Mouse (Mus musculus) forebrain, embryonic 15.5 days (tissue): ENCODE data around the gene Gstm7. TPM values are rescaled to one million over a fixed set of nuclear protein-coding genes. Genes with fewer than 3 reads are reported as not detected.

ENCODE experiments used
- ATAC-seq: fragments of 200-750 bp; cut with Nextera tagmentation; replicated peaks from 2 replicates; pipeline ENCODE4 v1.8.0; 2017; ENCODE audit warnings: mild to moderate bottlenecking, moderate TSS enrichment, moderate library complexity
- H3K27ac ChIP-seq: fragments of 300-500 bp; sonication (generic); replicated peaks from 2 replicates; pipeline ENCODE4 v1.5.1; 2015; ENCODE audit warnings: mild to moderate bottlenecking, inconsistent platforms
- H3K27me3 ChIP-seq: fragments of 300-500 bp; sonication (generic); 2 replicates; pipeline ENCODE4 v1.6.1; 2015; ENCODE audit warnings: inconsistent platforms
- H3K36me3 ChIP-seq: fragments of 300-500 bp; sonication (generic); 2 replicates; pipeline ENCODE4 v1.6.1; 2015; ENCODE audit warnings: mild to moderate bottlenecking, inconsistent platforms
- H3K4me1 ChIP-seq: fragments of 300-500 bp; sonication (generic); 2 replicates; pipeline ENCODE4 v1.6.1; 2015; ENCODE audit warnings: inconsistent platforms
- H3K4me2 ChIP-seq: fragments of 300-500 bp; sonication (generic); replicated peaks from 2 replicates; pipeline ENCODE4 v1.6.1; 2015; ENCODE audit warnings: mild to moderate bottlenecking, inconsistent platforms
- H3K4me3 ChIP-seq: fragments of 300-500 bp; sonication (generic); 2 replicates; pipeline ENCODE4 v1.5.1; 2015; ENCODE audit warnings: mild to moderate bottlenecking, inconsistent platforms
- H3K9ac ChIP-seq: fragments of 300-500 bp; sonication (generic); replicated peaks from 2 replicates; pipeline ENCODE4 v1.6.1; 2015; ENCODE audit warnings: mild to moderate bottlenecking, inconsistent platforms
- H3K9me3 ChIP-seq: fragments of 300-500 bp; sonication (generic); 2 replicates; pipeline ENCODE4 v1.6.1; 2016; ENCODE audit warnings: inconsistent platforms
- WGBS: fragments of 180-500 bp; shearing (Covaris S2); methylation state at CpG from one replicate; pipeline ENCODE4 v1.1.7; 2015; ENCODE audit warnings: mixed read lengths; 5-methylcytosine and 5-hydroxymethylcytosine counted together
- polyA plus RNA-seq: library from polyadenylated mRNA; unstranded; fragments of >200 nt; fragmentation: Nextera tagmentation; extraction: Ambion mirVana; gene quantifications from 2 replicates; pipeline ENCODE4 v1.2.1, GENCODE M21; 2015

The Gstm7 gene
- polyA plus RNA-seq, 1 experiment from 2014 or later: 81.6 TPM

DNA sequence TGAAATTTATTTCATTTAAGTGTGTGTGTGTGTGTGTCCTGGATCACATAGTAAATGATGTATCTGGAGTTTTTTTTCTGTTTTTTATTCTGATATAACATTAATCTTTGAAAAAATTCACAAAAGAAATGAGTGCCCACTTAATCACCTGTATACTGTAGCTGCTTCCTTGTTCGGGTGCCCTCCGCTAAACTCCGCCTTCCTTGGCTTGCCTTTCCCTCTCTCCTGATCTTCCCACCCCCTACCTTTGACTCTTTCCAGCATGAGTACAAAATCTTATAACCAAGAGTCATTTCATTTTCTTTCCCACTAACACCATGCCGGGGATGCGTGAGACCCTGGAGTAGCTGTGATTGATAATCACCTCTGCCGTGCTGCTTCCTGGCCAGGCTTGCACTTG, 511 bp upstream of the Gstm7 start:
- H3K9me3 ChIP-seq: no peaks in the 10 kb centered on the region
- no peaks in the 10 kb centered on the region for H3K36me3 ChIP-seq
- H3K4me2 ChIP-seq: no peak overlapping the region
- H3K4me3 ChIP-seq: no peak overlapping the region
- peaks cover 26% of the 10 kb centered on the region for H3K4me1 ChIP-seq
- no peaks in the 10 kb centered on the region for H3K27me3 ChIP-seq
- H3K27ac ChIP-seq: 0 out of 2 replicates have a peak overlapping the region, but pooled peaks have one; percentile 7
- no peak overlapping the region for H3K9ac ChIP-seq
- WGBS: 66% methylated on average over 6 of the region's 6 CpGs
- ATAC-seq: peak; percentile 12

DNA sequence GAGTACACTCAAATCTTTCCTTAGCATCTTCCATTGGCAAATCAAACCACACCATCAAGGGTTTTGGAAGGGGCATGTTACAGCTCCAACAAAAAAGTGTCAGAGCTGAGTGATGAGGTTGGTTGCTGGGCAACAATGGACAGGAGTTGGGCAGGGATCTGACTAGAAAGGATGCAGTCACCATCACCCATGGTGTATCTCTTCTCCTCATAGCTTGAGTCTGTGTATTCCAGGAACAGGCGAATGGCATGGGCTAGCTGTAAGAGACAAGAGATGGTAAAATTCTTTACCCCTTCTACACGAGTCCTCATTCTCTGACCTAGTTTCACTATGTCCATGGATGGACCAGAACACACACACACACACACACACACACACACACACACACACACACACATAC, 483 bp downstream of the Gstm7 start:
- H3K9ac ChIP-seq: peak overlapping the region; percentile 37
- peak overlapping the region; percentile 39 for H3K4me3 ChIP-seq
- peaks cover 26% of the 10 kb centered on the region for H3K4me1 ChIP-seq
- H3K9me3 ChIP-seq: no peaks in the 10 kb centered on the region
- H3K4me2 ChIP-seq: peak overlapping the region; percentile 47
- no peaks in the 10 kb centered on the region for H3K27me3 ChIP-seq
- H3K36me3 ChIP-seq: no peaks in the 10 kb centered on the region
- WGBS: 55% methylated on average over 2 of the region's 2 CpGs
- H3K27ac ChIP-seq: peak overlapping the region; percentile 85
- ATAC-seq: no peak; the same call in 1 of the 2 replicates

DNA sequence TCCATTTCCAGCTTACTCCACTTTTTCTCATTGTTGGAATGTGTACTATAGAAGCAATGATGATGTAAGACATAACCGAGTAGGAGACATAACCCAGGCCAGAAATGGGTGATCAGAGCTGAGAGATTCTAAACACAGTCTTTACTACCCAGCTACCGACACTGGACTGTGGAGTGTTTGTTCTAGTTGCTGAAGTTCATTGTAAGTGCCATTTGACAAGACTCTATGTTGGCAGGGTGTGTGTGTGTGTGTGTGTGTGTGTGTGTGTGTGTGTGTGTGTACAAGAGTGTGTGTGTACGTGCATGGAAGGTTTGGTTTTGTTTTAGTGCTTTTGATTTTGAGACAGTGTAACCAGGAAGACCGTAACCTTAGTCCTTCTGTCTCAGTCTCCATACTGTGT, 1.9 kb downstream of the Gstm7 start:
- no peaks in the 10 kb centered on the region for H3K27me3 ChIP-seq
- peaks cover 26% of the 10 kb centered on the region for H3K4me1 ChIP-seq
- no peaks in the 10 kb centered on the region for H3K36me3 ChIP-seq
- H3K27ac ChIP-seq: no peak overlapping the region
- no peak overlapping the region for H3K9ac ChIP-seq
- no peak overlapping the region for H3K4me2 ChIP-seq
- 87% methylated on average over 4 of the region's 4 CpGs for WGBS
- no peaks in the 10 kb centered on the region for H3K9me3 ChIP-seq
- no peak overlapping the region for H3K4me3 ChIP-seq
- ATAC-seq: no peak

DNA sequence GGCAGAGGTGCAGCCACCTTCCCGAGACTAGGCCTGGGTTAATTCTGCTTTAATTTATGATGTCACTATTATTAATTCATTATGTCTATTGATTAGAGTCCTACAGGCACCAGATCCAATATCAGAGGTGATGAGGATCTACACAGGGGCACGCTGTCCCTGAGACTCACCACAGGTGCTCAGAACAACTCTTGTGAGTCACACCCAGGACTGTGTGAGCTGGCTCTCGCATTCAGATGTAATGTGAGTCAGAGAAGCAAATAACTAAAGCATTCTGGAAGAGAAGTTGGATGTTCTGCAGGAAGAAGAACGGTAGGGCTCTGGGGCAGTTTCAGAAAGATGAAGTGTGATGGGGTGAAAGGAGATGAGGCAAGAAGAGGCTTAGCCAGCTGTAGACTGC, 2.4 kb downstream of the Gstm7 start:
- no peaks in the 10 kb centered on the region for H3K27me3 ChIP-seq
- no peak overlapping the region for H3K27ac ChIP-seq
- no peaks in the 10 kb centered on the region for H3K36me3 ChIP-seq
- peaks cover 26% of the 10 kb centered on the region for H3K4me1 ChIP-seq
- no peaks in the 10 kb centered on the region for H3K9me3 ChIP-seq
- H3K4me3 ChIP-seq: no peak overlapping the region
- H3K4me2 ChIP-seq: no peak overlapping the region
- 86% methylated on average over 4 of the region's 4 CpGs for WGBS
- no peak overlapping the region for H3K9ac ChIP-seq
- no peak for ATAC-seq

DNA sequence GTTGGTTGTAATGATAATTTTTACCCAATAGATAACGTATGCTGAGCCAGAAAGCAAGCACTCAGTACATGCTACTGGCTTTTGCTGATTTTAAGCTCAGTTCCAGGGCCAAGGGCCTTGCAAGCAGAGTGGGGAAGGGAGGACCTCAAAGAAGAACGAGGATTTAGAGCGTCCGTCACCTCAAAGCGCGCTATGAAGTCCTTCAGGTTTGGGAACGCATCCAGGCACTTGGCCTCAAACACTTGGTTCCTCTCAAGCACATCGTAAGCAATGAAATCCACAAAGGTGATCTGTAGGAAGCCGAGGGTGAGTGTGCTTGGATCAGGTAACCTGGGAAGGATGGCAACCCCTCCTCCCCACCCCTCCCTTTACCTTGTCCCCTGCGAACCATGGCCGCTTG, 2.9 kb downstream of the Gstm7 start:
- ATAC-seq: no peak
- Histone ChIP-seq H3K9ac (no peak overlapping the region), H3K36me3 (no peaks in the 10 kb centered on the region), H3K4me1 (peaks cover 26% of the 10 kb centered on the region), H3K27ac (no peak overlapping the region), H3K4me2 (no peak overlapping the region), H3K4me3 (no peak overlapping the region), H3K9me3 (no peaks in the 10 kb centered on the region), H3K27me3 (no peaks in the 10 kb centered on the region)
- WGBS: 88% methylated on average over 11 of the region's 11 CpGs

DNA sequence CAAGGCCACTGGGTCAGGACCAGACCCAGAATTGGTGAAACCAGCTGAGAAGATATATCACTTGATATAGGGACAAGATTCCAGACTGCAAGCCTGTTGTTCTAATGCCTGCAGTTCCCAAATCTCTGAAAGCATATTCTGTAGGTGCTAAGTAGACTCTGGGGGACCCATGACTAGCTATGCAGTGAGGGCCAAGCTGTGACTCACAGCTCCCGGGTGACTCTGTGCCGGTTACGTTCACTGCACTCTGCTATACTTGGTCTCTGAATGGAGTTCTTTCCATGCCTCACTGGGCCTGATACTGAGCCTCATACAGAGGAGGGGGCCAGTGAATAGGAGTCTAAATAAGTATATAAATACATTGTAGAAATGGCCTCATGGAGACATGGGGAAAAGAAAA, 3.8 kb downstream of the Gstm7 start:
- Histone ChIP-seq H3K4me1 (peaks cover 25% of the 10 kb centered on the region), H3K4me2 (no peak overlapping the region), H3K36me3 (no peaks in the 10 kb centered on the region), H3K27me3 (no peaks in the 10 kb centered on the region), H3K9me3 (no peaks in the 10 kb centered on the region), H3K27ac (no peak overlapping the region), H3K9ac (no peak overlapping the region), H3K4me3 (no peak overlapping the region)
- no peak for ATAC-seq
- WGBS: 67% methylated on average over 3 of the region's 3 CpGs

DNA sequence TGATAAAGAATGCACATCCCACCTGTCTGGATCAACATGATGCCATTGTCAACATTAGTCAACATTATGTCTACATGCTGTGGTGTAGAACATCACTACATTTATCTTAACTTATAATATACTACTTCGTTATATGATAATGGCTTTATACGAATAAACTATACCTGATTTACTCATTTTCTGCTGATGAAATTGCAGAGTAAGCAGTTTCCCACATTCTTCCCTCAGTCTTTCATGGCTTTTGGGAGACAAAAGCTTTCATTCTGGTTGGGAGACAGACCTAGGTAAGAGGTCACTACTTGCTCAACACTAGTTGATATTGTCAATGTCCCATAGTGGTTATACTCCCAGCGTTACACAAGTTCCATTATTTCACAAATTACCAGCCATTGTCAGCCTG, 6.3 kb downstream of the Gstm7 start:
- Histone ChIP-seq H3K9ac (no peak overlapping the region), H3K4me1 (peaks cover 2% of the 10 kb centered on the region), H3K4me3 (no peak overlapping the region), H3K4me2 (no peak overlapping the region), H3K27me3 (no peaks in the 10 kb centered on the region), H3K36me3 (no peaks in the 10 kb centered on the region), H3K9me3 (no peaks in the 10 kb centered on the region), H3K27ac (no peak overlapping the region)
- ATAC-seq: no peak
- 90% methylated on average over 3 of the region's 3 CpGs for WGBS

DNA sequence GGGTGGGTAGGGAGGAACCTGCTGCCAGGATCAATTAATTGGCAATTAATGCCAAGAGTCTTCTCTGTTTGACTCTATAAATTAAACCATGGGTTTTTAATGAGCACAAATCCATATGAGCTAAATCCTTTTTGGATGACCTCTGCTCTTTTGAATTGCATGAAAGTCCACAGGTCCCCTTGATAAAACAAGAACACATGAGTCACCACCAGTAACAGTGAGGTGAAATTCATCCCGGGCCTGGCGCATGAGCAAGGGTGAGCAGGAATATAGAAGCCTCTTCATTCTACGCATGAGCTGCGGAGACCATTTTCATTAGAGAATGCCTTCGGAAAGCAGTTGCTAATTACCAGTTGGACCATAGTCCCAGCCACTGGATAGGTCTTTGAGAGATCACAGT, 11.3 kb downstream of the Gstm7 start:
- Histone ChIP-seq H3K4me1 (no peaks in the 10 kb centered on the region), H3K27ac (no peak overlapping the region), H3K9me3 (no peaks in the 10 kb centered on the region), H3K27me3 (no peaks in the 10 kb centered on the region), H3K4me2 (no peak overlapping the region), H3K4me3 (no peak overlapping the region), H3K36me3 (no peaks in the 10 kb centered on the region), H3K9ac (no peak overlapping the region)
- 83% methylated on average over 5 of the region's 5 CpGs for WGBS
- no peak for ATAC-seq

DNA sequence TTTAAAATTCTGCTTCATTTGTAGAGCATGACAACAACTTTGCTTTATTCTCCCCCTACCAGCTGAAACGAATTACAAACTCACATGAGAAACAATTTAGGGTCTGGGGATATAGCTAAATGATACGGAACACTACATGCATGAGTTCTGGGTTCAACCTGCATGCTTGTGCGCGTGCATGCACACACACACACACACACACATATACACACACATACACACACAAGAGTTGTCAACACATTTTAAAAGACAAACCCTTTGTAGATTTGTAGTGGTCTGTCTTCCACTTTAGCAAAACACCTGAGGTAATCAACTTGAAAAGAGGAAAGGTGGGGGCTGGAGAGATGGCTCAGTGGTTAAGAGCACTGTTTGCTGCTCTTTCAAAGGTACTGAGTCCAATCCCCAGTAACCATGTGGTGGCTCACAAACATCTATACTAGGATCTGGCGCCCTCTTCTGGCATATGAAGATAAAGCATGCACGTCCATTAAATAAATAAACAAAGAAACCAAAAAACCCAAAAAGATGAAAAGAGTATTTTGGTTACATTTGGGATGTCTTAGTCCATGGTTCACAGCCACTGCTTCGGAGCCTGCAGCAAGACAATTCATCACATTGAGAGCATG, 13.7 kb downstream of the Gstm7 start:
- H3K27me3 ChIP-seq: no peaks in the 10 kb centered on the region
- H3K36me3 ChIP-seq: no peaks in the 10 kb centered on the region
- no peaks in the 10 kb centered on the region for H3K9me3 ChIP-seq
- H3K4me3 ChIP-seq: no peak overlapping the region
- 52% methylated on average over 7 of the region's 7 CpGs for WGBS
- H3K4me1 ChIP-seq: no peaks in the 10 kb centered on the region
- peak; percentile 77 for ATAC-seq
- H3K9ac ChIP-seq: no peak overlapping the region
- no peak overlapping the region for H3K4me2 ChIP-seq
- H3K27ac ChIP-seq: no peak overlapping the region

DNA sequence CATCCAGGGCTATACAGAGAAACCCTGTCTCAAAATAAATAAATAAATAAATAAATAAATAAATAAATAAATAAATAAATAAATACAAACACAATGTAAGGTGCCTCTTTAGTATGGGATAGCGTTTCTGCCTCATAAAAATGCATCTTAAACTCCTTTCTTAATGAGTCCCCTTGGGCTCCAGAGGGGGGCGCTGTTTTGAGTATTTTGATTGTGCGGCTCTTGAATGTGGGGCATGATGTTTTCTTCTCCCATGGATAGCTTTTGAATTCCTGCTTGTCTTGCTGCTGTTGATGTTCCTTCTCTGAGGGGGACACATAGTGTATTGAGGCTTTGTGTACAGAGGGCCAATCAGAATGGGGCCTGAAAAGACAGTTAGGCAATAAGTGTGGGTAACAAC, 14.5 kb downstream of the Gstm7 start:
- Histone ChIP-seq H3K4me1 (no peaks in the 10 kb centered on the region), H3K27ac (no peak overlapping the region), H3K4me2 (no peak overlapping the region), H3K27me3 (no peaks in the 10 kb centered on the region), H3K9ac (no peak overlapping the region), H3K4me3 (no peak overlapping the region), H3K9me3 (no peaks in the 10 kb centered on the region), H3K36me3 (no peaks in the 10 kb centered on the region)
- no peak for ATAC-seq
- whole genome bisulfite sequencing: 74% methylated on average over 3 of the region's 3 CpGs

DNA sequence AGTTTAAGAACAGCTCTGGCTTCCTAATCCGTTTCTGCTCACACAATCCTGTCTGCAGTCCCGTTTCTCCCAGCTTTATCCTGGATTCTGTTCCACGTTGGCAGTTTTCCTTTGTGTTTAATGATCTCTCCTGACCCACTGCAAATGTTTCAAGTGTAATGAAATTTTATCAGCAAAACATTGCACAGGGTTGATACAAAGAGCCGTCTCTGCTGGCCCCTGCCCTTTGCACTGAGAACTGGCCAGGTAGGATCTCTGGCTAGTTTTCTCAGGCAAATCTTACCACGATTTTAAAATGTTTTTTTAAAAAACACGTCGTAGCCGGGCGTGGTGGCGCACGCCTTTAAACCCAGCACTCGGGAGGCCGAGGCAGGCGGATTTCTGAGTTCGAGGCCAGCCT, 14.9 kb downstream of the Gstm7 start:
- 80% methylated on average over 15 of the region's 15 CpGs for WGBS
- Histone ChIP-seq H3K36me3 (no peaks in the 10 kb centered on the region), H3K27me3 (no peaks in the 10 kb centered on the region), H3K9ac (no peak overlapping the region), H3K4me1 (no peaks in the 10 kb centered on the region), H3K27ac (no peak overlapping the region), H3K4me3 (no peak overlapping the region), H3K4me2 (no peak overlapping the region), H3K9me3 (no peaks in the 10 kb centered on the region)
- ATAC-seq: no peak

DNA sequence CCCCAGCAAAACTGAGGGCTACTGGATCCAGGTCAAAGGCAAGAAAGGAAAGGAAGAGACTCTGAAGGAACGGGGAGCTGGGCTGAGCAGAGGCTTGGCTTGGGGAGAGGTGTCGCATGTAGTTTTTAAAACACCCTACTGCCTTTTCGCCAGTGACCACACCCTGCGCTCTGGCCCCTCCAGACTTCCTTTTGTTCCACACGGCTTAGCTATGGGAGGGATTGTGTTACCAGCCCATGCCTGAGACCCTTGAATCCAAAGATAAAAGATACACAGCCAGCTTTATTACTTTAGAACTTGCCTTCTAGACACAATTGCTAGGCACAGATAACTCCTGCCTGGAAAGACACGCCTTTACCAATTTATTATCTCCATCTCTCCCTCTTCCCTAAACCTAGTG, 25.7 kb downstream of the Gstm7 start:
- no peak for ATAC-seq
- Histone ChIP-seq H3K9ac (no peak overlapping the region), H3K4me1 (no peaks in the 10 kb centered on the region), H3K36me3 (no peaks in the 10 kb centered on the region), H3K27me3 (no peaks in the 10 kb centered on the region), H3K4me2 (no peak overlapping the region), H3K27ac (no peak overlapping the region), H3K9me3 (no peaks in the 10 kb centered on the region), H3K4me3 (no peak overlapping the region)
- WGBS: 65% methylated on average over 6 of the region's 6 CpGs

DNA sequence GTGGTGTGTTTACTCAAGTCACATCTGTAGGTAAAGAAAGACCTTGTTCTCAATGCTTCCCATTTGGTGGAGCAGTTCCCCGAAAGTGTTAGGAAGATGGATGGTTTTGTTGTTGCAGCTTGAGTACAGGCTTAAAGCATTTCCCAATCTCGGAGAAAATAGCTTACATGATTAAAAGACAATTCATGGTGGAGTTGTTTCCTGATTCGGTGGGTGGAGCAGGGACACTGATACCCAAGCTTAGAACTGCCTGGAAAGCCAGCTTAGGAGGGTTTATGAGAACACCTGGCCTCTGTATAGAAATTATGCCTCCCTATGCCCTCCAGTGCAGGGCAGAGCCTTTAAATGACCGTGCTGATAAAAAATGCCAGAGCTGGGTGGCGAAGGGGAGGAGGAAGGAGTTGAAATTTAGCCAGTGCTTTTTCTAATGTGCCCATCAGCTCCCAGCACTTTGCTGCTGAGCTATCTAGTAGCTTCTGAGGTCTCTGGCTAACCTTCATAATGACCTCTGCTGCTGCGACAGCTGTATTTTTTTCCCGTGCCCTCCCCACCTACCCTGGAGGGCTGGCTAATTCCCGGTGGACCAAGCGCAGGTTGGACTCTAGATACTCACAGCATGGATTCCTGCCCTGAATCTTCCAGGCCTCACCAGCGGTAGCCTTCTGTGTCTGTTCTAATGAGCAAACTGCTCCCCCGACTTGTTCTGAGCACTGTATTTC, 30.5 kb downstream of the Gstm7 start:
- Histone ChIP-seq H3K4me2 (no peak overlapping the region), H3K9me3 (no peaks in the 10 kb centered on the region), H3K4me1 (peaks cover 6% of the 10 kb centered on the region), H3K27ac (no peak overlapping the region), H3K4me3 (no peak overlapping the region), H3K36me3 (no peaks in the 10 kb centered on the region; the same call in 1 of the 2 replicates), H3K9ac (no peak overlapping the region), H3K27me3 (no peaks in the 10 kb centered on the region)
- ATAC-seq: no peak
- 77% methylated on average over 11 of the region's 11 CpGs for WGBS
